Mouse (Mus musculus): ENCODE measurements around the gene Cul7.
A peak's percentile ranks its signal among the peaks of the same experiment; 100 is the strongest.

DNA sequence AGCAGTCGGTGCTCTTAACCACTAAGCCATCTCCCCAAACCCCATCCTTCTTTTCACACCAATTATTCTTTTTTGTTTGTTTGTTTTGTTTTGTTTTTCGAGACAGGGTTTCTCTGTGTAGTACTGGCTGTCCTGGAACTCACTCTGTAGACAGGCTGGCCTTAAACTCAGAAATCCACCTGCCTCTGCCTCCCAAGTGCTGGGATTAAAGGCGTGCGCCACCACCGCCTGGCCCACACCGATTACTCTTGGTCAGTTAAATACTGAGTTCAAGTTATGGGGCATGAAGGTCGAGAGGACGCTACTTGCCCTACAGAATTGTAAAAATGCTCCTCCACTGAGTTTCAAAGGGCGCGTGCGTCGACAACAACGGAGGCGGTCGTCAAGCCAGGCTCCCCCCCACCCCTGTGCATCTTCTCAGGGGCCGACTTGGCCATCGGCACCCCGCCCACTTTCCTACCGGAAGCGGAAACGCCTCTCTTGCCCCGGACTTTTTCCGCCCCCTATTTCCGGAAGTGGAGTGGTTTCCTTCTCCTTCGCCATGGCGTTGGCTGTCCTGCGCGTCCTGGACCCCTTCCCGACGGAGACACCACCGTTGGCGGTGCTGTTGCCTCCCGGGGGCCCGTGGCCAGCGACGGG, 60.9 kb downstream of the Cul7 start, which contains the start of gene Pex6:
- TF ChIP-seq IRF4 (IDR thresholded peaks at IDR 0.05; ENCODE audit: low read depth, low read length) (peak; percentile 26; the same call in 1 of the 2 replicates), ZNF384 (IDR thresholded peaks at IDR 0.05; ENCODE audit: low read depth, low read length) (no peak), TCF12 (IDR thresholded peaks at IDR 0.05; ENCODE audit: low read depth, low read length) (peak; percentile 81), CTCF (conservative IDR thresholded peaks at IDR 0.05 in 1 of 2, IDR thresholded peaks at IDR 0.05 in 1 of 2; ENCODE audit: low read depth in 2 of 2, low read length in 2 of 2) (no peak), POLR2A (IDR thresholded peaks at IDR 0.05; ENCODE audit: low read depth, low read length) (peak; percentile 87), MAFK (IDR thresholded peaks at IDR 0.05; ENCODE audit: insufficient replicate concordance, low read length) (no peak)

Measured in CH12.LX (cell line).